Mouse (Mus musculus) urinary bladder, postnatal 25 days (tissue): ENCODE results near the gene Ppp1r14a.

Experiments used
- DNase-seq: peaks from one replicate; pipeline ENCODE4 v3.0.0; 2022; ENCODE audit warnings: low spot score

Gene Ppp1r14a

GRCm38 (mm10) chr7:29279924-29280323 is 9.2 kb upstream of the Ppp1r14a start:
- no peak for DNase-seq

- no peak for DNase-seq
These were observed 8.3 kb upstream of the Ppp1r14a start for GRCm38 (mm10) chr7:29280801-29281200.

- peak; percentile 81 for DNase-seq
These were observed 7.7 kb upstream of the Ppp1r14a start, which contains the start of gene Spint2 for GRCm38 (mm10) chr7:29281201-29282073. Spint2 (minus strand) TSS chr7:29281912.

- no peak for DNase-seq
These were observed 7.0 kb upstream of the Ppp1r14a start for GRCm38 (mm10) chr7:29282074-29282554.

- DNase-seq, result no peak
These were observed 5.2 kb upstream of the Ppp1r14a start for GRCm38 (mm10) chr7:29283876-29284275.

- DNase-seq, result no peak
These were observed 4.6 kb upstream of the Ppp1r14a start for GRCm38 (mm10) chr7:29284523-29284922.

GRCm38 (mm10) chr7:29287481-29287880 is 1.6 kb upstream of the Ppp1r14a start:
- DNase-seq, result no peak

GRCm38 (mm10) chr7:29288079-29288478 is 1.0 kb upstream of the Ppp1r14a start:
- no peak for DNase-seq

GRCm38 (mm10) chr7:29289856-29290255 is 748 bp downstream of the Ppp1r14a start:
- no peak for DNase-seq

GRCm38 (mm10) chr7:29290691-29291485 is 1.8 kb downstream of the Ppp1r14a start:
- DNase-seq, result no peak

- DNase-seq, result no peak
These were observed 2.7 kb downstream of the Ppp1r14a start for GRCm38 (mm10) chr7:29291616-29292457.

- DNase-seq, result no peak
These were observed 3.5 kb downstream of the Ppp1r14a start for GRCm38 (mm10) chr7:29292458-29293098.

GRCm38 (mm10) chr7:29293131-29294065 is 4.3 kb downstream of the Ppp1r14a start:
- no peak for DNase-seq

GRCm38 (mm10) chr7:29294111-29294761 is 5.1 kb downstream of the Ppp1r14a start:
- no peak for DNase-seq

GRCm38 (mm10) chr7:29295861-29296647 is 6.9 kb downstream of the Ppp1r14a start:
- DNase-seq, result no peak

- DNase-seq, result no peak
These were observed 7.9 kb downstream of the Ppp1r14a start for GRCm38 (mm10) chr7:29296998-29297397.

GRCm38 (mm10) chr7:29301127-29301566 is 12.0 kb downstream of the Ppp1r14a start:
- DNase-seq, result peak; percentile 75

GRCm38 (mm10) chr7:29302641-29303040 is 13.5 kb downstream of the Ppp1r14a start:
- DNase-seq, result no peak
